Mouse (Mus musculus): ENCODE results near the gene Cngb1. TPM values are rescaled to one million over a fixed set of nuclear protein-coding genes. Genes with fewer than 3 reads are reported as not detected.
"Not testable (repeated sequence)": the region's sequence is repeated elsewhere in the genome, so short reads cannot be mapped to it uniquely, and the experiment has no call there.

Gene Cngb1
- polyA plus RNA-seq, 1 experiment from 2014 or later = 0.25 TPM

DNA sequence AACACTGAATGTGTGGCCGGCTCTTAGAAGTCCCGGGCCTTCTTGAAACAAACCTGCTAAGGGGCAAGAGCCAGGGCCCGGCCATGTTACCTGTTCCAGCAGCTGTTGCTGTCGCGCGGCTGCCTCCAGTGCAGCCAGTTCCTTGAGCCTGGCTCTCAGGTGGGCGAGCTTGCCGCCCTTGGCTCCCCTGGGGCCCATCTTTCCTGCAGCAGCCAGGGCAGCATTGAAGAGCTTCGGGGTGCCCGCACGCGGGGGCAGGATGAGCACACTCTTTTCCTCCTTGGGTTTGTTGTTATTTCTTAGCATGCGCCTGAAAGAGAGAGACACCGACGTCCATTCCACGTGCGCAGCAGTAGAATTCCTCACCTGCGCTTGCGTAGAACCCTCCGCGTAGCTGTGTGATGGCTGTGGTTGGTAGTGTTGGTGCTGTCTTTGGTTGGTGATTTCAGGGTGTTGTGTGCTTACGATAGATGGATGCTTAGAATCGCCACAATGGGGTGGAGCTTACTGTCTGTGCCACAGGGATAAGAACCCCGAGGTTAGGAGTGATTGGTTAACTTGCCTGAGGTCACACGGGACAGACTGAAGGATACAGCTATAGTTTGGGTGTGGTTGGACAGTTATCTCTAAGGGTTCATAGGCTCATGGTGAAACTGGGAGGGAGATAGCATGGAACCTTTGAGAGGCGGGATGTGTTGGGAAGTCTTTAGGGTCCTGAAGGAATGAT is 64.1 kb downstream of the Cngb1 start:
- ATAC-seq (ENCODE audit: borderline replicate concordance, extremely low read depth, low FRiP score, low TSS enrichment) = no peak
- Histone ChIP-seq H3K36me3 (no peaks in the 10 kb centered on the region), H3K27ac (no peak overlapping the region), H3K9me3 (no peaks in the 10 kb centered on the region), H3K4me1 (peaks cover 7% of the 10 kb centered on the region; the same call in 1 of the 2 replicates), H3K9ac (no peak overlapping the region), H3K4me3 (no peak overlapping the region), H3K27me3 (no peaks in the 10 kb centered on the region), H3K4me2 (no peak overlapping the region)
- WGBS = 84% methylated on average over 26 of the region's 26 CpGs

DNA sequence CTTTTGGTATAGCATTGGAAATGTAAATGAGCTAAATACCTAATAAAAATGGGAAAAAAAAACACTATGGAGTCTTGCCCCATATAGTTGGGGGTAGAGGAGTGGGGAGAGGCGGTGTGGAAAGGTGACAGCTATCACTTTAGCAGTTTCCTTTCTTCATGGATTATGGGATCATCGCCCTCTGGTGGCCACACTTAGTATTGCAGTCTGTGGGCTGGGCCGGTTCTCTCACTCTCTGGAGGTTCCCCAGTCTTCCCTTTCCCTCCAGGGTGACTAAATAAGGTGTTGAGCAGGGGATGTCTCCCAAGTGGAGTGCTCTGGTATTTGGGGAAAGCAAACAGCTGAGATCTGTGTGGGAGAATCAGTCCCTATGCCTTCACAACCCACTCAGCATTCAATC is 70.7 kb downstream of the Cngb1 start:
- no peaks in the 10 kb centered on the region for H3K4me1 ChIP-seq
- H3K4me2 ChIP-seq = no peak overlapping the region
- H3K4me3 ChIP-seq = no peak overlapping the region
- no peak for ATAC-seq (ENCODE audit: borderline replicate concordance, extremely low read depth, low FRiP score, low TSS enrichment)
- H3K36me3 ChIP-seq = no peaks in the 10 kb centered on the region
- no peak overlapping the region for H3K27ac ChIP-seq
- H3K27me3 ChIP-seq = no peaks in the 10 kb centered on the region
- no peak overlapping the region for H3K9ac ChIP-seq
- H3K9me3 ChIP-seq = no peaks in the 10 kb centered on the region
- 6% methylated on average over 3 of the region's 3 CpGs for WGBS

DNA sequence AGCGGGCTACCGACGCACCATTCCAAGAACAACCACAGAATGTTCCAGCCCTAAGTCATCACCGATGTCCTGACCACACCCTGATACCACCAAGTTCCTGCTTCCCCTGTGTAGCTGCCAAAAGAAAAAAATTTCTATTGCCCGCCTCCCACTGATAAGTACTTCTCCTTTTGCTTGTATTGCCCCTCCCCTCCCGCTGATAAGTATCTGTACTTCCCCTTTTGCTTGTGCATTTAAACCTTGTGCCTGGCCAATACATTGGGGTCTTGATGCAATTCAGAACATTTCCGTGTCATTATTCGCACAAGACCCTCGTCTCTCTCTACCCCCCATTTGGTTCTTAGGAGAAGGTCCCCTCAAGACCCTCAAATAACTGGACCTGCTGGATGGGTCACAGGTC is 76.3 kb downstream of the Cngb1 start:
- 85% methylated on average over 9 of the region's 9 CpGs for WGBS
- H3K27ac ChIP-seq; H3K4me2 ChIP-seq; H3K27me3 ChIP-seq; H3K4me1 ChIP-seq; H3K9ac ChIP-seq; H3K36me3 ChIP-seq; H3K4me3 ChIP-seq; H3K9me3 ChIP-seq; ATAC-seq (ENCODE audit: borderline replicate concordance, extremely low read depth, low FRiP score, low TSS enrichment): not testable (repeated sequence)

DNA sequence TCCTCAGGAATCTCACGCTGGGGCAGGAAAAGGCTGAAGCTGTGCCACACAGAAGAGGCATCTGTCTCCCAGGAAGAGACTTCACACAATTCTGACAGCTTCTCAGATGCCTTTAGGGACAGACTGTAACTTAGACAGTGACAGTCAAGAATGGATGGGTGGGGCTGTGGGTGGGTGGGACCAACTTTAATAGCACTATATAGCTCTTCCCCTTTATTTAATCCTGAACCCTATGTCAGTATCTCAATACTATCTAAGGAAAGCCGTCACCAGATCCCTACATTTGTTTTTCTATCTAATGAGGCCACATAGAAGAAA is 79.3 kb downstream of the Cngb1 start:
- no peak overlapping the region for H3K4me3 ChIP-seq
- no peaks in the 10 kb centered on the region for H3K9me3 ChIP-seq
- H3K27me3 ChIP-seq = no peaks in the 10 kb centered on the region
- 25% methylated on average over 2 of the region's 2 CpGs for WGBS
- H3K36me3 ChIP-seq = no peaks in the 10 kb centered on the region
- no peak overlapping the region for H3K27ac ChIP-seq
- H3K4me1 ChIP-seq = no peaks in the 10 kb centered on the region
- no peak for ATAC-seq (ENCODE audit: borderline replicate concordance, extremely low read depth, low FRiP score, low TSS enrichment)
- H3K9ac ChIP-seq = no peak overlapping the region
- H3K4me2 ChIP-seq = no peak overlapping the region

DNA sequence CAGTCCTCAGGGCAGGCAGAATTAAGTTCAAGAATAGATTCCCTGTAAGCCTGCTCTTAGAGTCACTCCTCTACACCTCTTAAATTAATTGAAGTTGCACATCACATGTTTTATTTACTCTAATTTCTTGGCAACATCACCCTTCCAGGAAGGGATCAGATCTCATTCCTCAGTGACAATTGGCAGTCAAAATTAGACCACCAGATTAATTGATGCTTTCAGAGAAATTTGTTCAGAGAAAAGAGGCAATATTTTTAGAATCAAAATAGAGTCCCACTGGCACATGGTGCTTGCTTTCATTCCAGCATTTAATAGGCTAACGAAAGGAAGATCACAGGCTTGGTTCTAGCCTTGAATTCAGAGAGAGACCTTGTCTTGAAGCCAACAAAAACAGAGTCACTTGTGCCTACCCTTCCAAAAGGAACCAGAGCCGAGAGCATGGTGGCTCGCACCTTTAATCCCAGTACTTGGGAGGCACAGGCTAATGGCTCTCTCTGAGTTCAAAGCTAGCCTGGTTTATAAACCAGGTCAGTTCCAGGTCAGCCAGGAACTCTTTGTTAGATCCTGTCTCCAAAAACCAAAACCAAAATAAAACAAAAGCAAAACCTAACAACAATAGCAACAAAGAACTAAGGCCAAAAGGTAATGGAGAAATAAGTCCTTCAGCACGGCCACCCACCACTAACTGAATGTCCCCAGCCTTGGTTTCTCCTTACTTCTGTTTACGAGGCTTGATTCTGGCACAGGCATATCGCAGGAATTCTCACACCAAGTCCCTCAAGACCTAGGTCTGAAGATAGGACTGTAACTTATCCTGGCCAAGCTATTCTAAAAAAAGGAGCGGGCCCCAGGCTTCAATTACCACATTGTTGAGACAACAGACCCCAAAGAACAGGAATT is 79.9 kb downstream of the Cngb1 start:
- Histone ChIP-seq H3K27me3 (no peaks in the 10 kb centered on the region), H3K9me3 (no peaks in the 10 kb centered on the region), H3K4me1 (no peaks in the 10 kb centered on the region), H3K4me3 (no peak overlapping the region), H3K4me2 (no peak overlapping the region), H3K36me3 (no peaks in the 10 kb centered on the region), H3K9ac (no peak overlapping the region), H3K27ac (no peak overlapping the region)
- 60% methylated on average over 7 of the region's 7 CpGs for WGBS
- ATAC-seq (ENCODE audit: borderline replicate concordance, extremely low read depth, low FRiP score, low TSS enrichment) = no peak

DNA sequence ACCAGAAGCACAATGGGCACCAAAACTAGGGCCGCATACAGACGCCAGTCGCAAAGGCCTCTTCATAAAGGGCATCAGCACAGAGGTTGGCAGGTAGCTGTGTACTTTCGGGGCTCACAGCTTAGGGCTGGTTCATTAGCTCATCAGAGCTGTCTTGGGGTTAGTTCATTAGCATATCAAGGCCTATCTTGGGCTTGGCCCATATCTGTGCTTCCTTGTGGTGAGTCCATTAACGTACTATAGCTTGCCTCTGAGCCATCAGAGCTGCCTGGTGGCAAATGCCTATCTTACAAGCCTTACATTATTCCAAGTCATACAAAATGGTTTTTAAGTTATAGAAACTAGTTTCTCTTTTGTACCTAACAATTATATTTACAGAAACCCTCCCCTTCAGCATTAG is 82.4 kb downstream of the Cngb1 start:
- H3K4me2 ChIP-seq = no peak overlapping the region
- WGBS = 91% methylated on average over 5 of the region's 5 CpGs
- H3K9ac ChIP-seq = no peak overlapping the region
- no peaks in the 10 kb centered on the region for H3K36me3 ChIP-seq
- no peaks in the 10 kb centered on the region for H3K9me3 ChIP-seq
- H3K4me1 ChIP-seq = no peaks in the 10 kb centered on the region
- no peak overlapping the region for H3K27ac ChIP-seq
- no peak overlapping the region for H3K4me3 ChIP-seq
- no peaks in the 10 kb centered on the region for H3K27me3 ChIP-seq
- no peak for ATAC-seq (ENCODE audit: borderline replicate concordance, extremely low read depth, low FRiP score, low TSS enrichment)

DNA sequence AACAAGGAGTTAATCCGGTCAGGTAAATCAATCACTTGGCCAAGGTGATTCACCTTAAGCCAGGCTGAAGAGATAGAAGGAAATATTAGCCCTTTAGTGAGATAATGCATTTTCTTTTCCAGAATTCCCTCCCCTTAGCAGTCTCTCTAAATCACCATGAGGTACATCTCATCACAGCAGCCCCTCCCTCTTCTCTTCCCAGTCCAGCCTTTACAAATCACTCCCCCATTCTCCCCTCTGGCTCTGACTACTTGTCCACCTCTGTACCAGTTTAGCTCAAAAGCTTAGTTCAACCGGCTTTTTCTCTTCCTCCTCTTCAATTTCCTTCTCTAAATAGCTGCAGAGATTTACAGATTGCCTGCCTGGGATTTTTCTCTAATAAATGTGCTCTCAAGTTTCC is 85.3 kb downstream of the Cngb1 start:
- Histone ChIP-seq H3K9me3 (no peaks in the 10 kb centered on the region), H3K9ac (no peak overlapping the region), H3K36me3 (no peaks in the 10 kb centered on the region), H3K27ac (no peak overlapping the region), H3K4me3 (no peak overlapping the region), H3K27me3 (no peaks in the 10 kb centered on the region), H3K4me1 (no peaks in the 10 kb centered on the region), H3K4me2 (no peak overlapping the region)
- WGBS = 17% methylated on average over 2 of the region's 2 CpGs
- ATAC-seq (ENCODE audit: borderline replicate concordance, extremely low read depth, low FRiP score, low TSS enrichment) = no peak

DNA sequence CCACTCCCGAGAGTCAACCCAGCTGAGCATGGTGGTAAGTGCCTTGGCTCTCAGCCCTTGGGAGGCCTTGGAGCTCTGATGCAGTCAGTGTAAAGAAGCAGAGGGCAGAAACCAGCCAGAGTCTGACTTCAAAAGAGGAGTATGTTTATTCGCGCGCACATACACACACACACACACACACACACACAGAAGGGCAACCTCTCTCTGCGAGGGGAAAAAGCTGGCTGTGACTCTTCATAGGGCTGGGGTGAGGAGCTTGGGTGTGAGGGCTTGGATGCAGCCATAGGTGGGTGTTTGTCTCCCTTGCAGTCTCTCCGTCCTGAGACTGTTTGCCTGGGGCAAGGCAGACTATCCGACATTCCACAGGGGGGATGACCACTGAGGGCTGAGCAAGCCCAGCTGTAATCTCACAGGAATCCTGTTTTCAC is 85.8 kb downstream of the Cngb1 start:
- no peak overlapping the region for H3K9ac ChIP-seq
- H3K27ac ChIP-seq = no peak overlapping the region
- H3K27me3 ChIP-seq = no peaks in the 10 kb centered on the region
- H3K9me3 ChIP-seq = no peaks in the 10 kb centered on the region
- ATAC-seq (ENCODE audit: borderline replicate concordance, extremely low read depth, low FRiP score, low TSS enrichment) = no peak
- 23% methylated on average over 7 of the region's 7 CpGs for WGBS
- H3K36me3 ChIP-seq = no peaks in the 10 kb centered on the region
- H3K4me2 ChIP-seq = no peak overlapping the region
- H3K4me1 ChIP-seq = no peaks in the 10 kb centered on the region
- no peak overlapping the region for H3K4me3 ChIP-seq

DNA sequence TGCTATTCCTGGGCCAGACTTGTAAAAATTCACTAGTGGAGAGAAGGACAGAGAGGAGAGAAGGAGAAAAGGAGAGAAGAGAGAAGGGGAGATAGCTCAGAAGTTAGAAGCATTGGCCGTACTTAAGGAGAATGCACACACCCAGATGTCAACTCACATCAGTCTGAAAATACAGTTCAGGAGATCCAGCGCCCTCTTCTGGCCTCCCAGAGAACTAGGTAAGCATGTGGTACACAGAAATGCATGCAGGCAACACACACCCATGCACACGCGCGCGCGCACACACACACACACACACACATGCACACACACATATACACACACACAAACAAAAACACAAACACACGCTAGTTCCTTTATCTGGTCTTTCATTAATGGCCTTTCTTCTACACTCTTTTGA is 86.8 kb downstream of the Cngb1 start:
- WGBS = 84% methylated on average over 8 of the region's 8 CpGs
- ATAC-seq (ENCODE audit: borderline replicate concordance, extremely low read depth, low FRiP score, low TSS enrichment) = no peak

DNA sequence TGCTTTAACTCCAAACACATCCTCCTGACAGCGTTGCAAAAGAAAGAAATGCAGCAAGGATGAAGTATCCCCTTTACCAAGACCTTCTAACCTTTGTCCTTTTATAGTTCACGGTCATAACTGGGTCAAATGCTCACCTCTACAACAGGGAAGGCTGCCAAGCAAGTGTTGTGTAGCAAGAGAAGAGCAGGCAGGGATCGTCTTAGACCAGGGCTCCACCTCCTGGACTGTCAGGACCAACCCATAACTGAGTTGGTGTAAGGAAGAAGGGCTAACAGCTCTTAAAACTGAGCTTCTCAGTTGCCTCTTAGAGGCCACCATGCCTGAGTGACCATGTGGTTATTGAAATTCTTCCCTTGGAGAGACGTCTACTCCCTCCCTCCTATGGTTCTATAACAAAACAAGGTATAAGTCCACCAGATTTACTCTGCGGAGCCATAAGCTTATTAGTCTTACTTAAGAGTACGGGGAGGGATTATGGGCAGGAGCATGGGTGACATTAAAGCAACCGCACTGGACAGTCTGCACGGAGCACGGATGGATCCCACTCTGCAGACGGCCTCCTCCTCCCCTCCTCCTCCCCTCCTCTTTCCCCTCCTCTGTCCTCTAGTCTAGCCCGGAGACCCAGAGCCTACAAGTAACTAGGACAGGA is 90.5 kb downstream of the Cngb1 start:
- no peaks in the 10 kb centered on the region for H3K4me1 ChIP-seq
- H3K27ac ChIP-seq = no peak overlapping the region
- no peaks in the 10 kb centered on the region for H3K27me3 ChIP-seq
- H3K4me3 ChIP-seq = no peak overlapping the region
- H3K36me3 ChIP-seq = no peaks in the 10 kb centered on the region
- no peaks in the 10 kb centered on the region for H3K9me3 ChIP-seq
- 68% methylated on average over 11 of the region's 11 CpGs for WGBS
- H3K9ac ChIP-seq = no peak overlapping the region
- H3K4me2 ChIP-seq = no peak overlapping the region
- ATAC-seq (ENCODE audit: borderline replicate concordance, extremely low read depth, low FRiP score, low TSS enrichment) = no peak

More for the DNA sequence above, 86.8 kb downstream of the Cngb1 start:
- H3K4me1 ChIP-seq = no peaks in the 10 kb centered on the region
- H3K36me3 ChIP-seq = no peaks in the 10 kb centered on the region
- H3K9ac ChIP-seq = no peak overlapping the region
- H3K9me3 ChIP-seq = no peaks in the 10 kb centered on the region
- H3K4me2 ChIP-seq = no peak overlapping the region
- no peak overlapping the region for H3K4me3 ChIP-seq
- no peak overlapping the region for H3K27ac ChIP-seq
- H3K27me3 ChIP-seq = no peaks in the 10 kb centered on the region

DNA sequence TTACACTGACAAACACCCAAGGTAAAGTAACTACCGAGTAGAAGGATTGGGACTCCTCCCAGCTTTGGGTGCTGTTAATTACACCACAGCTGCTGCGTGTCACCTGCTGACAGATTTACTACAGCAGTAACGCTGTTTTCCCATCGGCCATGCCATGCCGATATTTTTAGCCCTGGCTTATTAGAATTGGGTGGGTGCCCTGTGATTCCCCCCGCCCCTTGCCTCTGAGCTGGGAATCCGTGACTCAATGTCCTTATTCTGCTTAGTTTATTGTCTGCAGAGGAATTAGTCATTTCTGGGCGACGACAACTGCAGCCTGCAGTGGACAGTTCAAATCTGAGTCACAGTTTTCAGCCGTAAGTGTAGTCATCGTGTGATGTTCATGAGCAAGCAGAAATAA is 96.5 kb downstream of the Cngb1 start:
- WGBS = 40% methylated on average over 11 of the region's 11 CpGs
- no peak for ATAC-seq (ENCODE audit: borderline replicate concordance, extremely low read depth, low FRiP score, low TSS enrichment)
- Histone ChIP-seq H3K4me2 (no peak overlapping the region), H3K9me3 (no peaks in the 10 kb centered on the region), H3K36me3 (no peaks in the 10 kb centered on the region), H3K9ac (no peak overlapping the region), H3K4me3 (no peak overlapping the region), H3K4me1 (0 out of 2 replicates have a peak, but pooled peaks cover 3% of the 10 kb centered on the region), H3K27ac (no peak overlapping the region), H3K27me3 (no peaks in the 10 kb centered on the region)

DNA sequence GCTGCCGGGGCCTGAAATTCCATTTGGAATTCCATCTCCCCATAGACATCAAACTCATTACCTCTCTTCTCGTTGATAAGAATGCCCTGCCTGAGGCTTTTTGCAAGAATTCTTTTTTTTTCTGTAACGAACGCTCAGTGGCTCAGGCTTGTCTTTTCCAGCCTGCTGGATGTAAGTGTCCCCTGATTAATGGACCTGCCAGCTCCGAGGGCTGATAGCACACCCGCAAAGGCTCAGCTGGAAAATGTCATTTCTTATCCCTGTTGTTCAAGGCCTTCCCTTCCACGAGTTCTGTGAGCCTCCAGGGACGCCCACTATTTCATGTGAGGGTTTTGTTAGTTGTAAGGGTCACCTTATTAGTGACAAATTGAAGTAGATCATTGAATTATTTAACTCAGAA is 100.4 kb downstream of the Cngb1 start:
- Histone ChIP-seq H3K4me2 (no peak overlapping the region), H3K36me3 (no peaks in the 10 kb centered on the region), H3K4me3 (no peak overlapping the region), H3K9ac (no peak overlapping the region), H3K27me3 (no peaks in the 10 kb centered on the region), H3K9me3 (no peaks in the 10 kb centered on the region), H3K27ac (no peak overlapping the region), H3K4me1 (0 out of 2 replicates have a peak, but pooled peaks cover 3% of the 10 kb centered on the region)
- 12% methylated on average over 8 of the region's 8 CpGs for WGBS
- no peak for ATAC-seq (ENCODE audit: borderline replicate concordance, extremely low read depth, low FRiP score, low TSS enrichment)

All from lung, embryonic 15.5 days (tissue).